Mouse (Mus musculus): ENCODE data around the gene Mpeg1.

Mpeg1 gene

DNA sequence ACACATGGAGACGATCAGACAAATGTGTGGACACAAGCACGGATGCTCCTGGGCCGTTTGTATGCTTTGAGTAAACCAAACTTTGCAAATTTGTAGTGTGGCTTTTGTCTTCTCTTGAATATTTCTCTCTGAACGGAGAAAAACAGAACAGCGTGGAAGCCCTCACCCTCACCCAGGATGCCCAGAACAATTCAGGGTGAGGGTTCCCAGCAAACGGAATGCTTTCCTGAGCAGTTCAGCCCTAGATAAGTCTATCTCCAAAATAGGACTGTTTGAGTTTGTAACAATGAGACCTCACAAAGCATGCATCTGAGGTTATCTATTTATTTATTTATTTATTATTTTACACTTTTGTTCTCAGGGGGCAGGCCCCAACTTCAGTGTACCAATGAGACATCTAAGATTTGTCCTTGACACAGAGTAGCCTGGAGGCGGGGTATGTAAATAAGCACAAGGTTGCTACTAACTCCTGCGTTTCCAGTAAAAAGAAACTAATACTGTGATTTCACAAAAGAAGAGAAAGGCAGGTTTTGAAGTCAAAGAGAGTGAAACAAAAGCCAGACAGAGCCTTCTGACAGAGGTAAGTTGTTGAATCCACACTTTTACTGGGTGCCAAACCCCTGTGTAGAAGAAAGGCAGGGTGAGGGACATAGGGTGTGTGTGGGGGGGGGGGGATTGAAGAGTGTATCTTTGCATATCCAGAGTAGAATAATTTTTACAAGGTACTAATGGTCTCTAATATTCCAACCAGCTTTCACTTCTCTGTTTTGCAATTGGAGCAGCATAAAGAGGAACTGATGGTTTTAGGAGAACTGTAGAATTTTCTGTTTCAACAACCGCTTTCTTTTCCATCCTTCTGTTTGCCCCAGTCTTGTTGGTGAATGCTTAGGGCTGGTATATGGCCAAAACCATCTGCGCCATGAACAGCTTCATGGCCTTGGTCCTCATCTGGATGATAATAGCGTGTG, at the start of gene Mpeg1:
Gene Mpeg1 (plus strand): TSS at position 498 of the 968 bp plus-strand sequence.
- DNase-seq (ENCODE audit: low spot score) = no peak

DNA sequence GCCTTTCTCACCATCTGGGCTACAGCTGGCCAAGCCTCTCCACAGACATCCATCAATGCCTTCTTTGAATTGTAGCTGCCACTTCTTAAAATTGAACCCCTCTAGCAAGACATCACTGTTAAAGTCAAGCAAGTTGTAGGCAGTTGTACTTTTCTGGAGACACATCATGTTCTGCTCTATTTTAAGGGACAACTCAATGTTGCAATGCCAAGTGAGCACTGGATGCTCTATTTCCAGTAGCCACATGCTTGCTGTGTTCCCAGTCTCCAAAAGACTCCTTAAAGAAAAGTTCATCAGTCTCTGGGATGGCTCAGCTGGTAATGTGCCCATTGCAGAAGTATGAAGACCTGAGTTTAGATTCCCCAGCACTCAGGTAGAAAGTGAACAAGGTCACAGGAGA, 46.8 kb upstream of the Mpeg1 start:
- no peak for DNase-seq (ENCODE audit: low spot score)

DNA sequence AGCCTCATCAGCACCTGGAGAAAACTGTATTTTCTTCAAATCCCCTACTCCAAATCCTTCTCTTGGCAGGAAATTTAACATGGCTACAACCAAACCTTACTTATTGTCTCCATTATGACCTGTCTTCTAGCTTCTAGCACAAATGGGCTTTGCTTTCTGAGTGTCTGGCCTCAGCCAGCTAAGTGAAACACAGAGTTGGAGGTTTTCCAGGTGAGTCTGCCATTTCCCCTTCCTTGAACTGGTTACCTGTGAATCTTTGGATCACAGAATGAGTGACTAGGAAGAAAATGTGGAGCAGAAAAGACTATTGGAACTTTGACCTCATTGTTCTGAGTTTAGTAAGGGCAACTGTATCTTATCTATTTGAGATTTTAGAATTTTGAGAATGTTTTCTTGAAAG, 43.2 kb upstream of the Mpeg1 start, which contains the start of gene Olfr1441:
Gene Olfr1441 (plus strand): TSS at position 73 of the 400 bp plus-strand sequence.
- DNase-seq (ENCODE audit: low spot score) = no peak

DNA sequence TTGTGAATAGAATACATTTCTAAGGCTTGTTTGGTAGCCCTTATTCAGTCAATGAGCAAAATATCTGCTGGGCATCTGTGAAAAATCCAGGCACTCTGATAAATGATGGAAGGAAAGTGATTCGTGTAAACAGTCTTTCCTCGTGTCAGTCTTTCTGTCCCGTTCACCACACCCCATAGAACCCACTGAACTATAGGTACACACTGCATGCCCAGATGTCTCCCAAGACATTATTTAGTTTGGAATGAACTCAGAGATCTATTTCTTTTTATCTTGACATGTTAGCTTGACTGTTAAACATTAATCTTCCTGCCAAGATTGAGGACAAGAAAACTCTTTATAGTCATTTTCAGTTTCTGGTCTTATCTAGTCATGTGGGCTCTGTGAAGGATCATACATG, 42.3 kb upstream of the Mpeg1 start:
- no peak for DNase-seq (ENCODE audit: low spot score)

DNA sequence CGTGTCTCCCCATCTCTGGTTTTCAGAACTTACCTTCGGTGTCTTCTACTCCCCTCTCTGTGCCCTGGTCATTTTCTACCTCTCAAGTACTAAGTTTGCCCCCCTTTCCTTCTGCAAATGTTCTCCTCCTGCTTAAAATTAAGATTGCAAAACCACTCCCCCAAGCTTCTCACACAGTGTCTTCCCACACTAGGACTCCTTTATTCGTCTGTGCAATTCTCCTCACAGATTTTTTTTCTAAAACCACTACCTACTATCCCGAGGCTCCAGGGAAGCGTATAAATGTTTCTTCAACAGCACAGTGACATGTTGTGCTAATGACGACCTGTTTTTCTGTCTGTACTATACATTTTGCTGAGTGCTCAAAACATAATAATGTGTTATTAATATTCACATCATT, 40.0 kb upstream of the Mpeg1 start:
- DNase-seq (ENCODE audit: low spot score) = no peak

DNA sequence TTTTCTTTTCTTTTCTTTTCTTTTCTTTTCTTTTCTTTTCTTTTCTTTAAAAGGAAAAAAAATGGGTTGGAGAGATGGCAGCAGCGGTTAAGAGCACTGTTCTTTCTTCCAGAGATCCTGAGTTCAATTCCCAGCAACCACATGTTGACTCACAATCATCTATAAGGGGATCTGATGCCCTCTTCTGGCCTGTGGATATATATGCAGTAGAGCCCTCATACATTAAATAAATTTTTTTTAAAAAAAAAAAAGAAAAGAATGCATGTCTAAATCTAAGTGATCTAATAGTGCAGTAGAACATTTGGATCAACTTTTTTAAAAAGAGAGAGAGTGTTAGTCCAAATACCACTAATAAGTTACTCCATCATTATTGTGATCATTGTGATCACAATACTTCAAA, 38.9 kb upstream of the Mpeg1 start:
- DNase-seq (ENCODE audit: low spot score) = no peak

DNA sequence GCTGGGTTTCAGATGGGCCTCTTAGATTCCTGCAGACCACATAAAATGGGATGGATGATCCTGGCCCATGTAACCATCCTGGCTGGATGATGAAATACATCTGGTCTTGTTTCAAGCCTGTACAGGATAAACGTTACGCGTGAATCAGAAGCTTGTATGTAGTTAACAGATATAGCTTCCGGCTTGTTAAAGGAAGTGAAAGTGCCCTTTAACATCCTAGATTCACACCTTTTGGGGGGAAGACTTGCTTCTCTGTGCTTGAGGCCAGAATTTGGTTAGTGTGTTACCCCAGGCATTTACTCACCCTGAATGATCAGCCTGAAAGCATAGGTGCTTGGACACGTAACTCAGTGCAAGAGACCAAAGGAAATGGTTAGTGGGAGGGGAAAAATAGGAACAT, 33.5 kb upstream of the Mpeg1 start:
- DNase-seq (ENCODE audit: low spot score) = no peak

DNA sequence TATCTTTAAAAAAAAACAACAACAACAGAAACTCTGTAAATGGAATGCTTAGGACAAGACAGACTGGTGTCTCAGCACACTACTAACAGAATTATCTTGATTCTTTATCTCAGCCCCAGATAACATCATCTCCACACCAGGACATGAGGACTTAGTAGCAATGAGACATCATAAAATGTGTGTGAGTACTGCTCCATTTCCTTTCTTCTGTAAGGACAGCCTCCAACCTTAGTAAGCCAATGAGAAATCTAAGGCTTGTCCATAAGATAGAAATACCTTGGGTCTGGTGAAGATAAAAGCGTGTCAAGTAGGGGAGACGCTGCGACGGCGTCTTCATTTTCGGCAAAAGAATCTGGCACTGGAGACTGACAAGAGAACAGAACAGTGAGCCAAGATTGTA, 33.0 kb upstream of the Mpeg1 start, which contains the start of gene Pfpl:
Gene Pfpl (plus strand): TSS at position 301 of the 400 bp plus-strand sequence.
- DNase-seq (ENCODE audit: low spot score) = no peak

DNA sequence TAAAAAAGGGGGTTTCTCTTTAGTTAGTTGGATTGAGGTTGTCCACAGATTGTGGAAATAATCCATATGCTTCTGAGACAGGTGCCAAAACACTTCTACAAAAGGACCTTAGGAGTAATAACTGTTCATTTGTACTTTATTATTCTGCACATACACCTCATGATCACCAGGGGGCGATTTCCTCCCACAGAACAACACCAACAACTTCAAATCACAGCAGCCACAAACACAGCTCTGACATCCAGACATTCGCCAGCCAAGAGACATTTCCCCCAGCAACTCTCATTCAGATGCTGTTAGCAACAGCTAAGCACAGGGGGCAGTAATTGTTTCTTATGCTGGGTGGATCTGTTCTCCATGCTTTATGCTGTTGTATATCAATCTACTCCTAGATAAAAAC, 27.5 kb upstream of the Mpeg1 start:
- no peak for DNase-seq (ENCODE audit: low spot score)

DNA sequence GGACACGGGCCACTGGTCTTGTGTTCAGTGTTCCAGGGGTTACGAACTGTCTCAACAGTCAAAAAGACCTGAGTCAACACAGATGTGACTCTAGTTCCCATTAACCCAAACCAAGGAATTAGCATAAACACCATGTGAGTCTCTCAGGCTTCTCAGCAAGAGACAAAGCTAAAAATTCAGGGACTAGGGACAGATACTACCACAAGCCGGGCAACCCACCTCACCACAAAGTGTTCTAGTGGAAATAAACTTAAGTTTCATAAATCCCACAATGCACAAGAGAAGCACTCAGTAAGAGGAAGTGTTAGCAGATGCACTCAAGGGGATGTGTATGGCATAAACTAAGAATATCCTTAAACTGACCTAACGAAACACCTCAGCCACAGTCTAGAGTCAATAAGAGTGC, 25.6 kb upstream of the Mpeg1 start:
- DNase-seq (ENCODE audit: low spot score) = no peak

DNA sequence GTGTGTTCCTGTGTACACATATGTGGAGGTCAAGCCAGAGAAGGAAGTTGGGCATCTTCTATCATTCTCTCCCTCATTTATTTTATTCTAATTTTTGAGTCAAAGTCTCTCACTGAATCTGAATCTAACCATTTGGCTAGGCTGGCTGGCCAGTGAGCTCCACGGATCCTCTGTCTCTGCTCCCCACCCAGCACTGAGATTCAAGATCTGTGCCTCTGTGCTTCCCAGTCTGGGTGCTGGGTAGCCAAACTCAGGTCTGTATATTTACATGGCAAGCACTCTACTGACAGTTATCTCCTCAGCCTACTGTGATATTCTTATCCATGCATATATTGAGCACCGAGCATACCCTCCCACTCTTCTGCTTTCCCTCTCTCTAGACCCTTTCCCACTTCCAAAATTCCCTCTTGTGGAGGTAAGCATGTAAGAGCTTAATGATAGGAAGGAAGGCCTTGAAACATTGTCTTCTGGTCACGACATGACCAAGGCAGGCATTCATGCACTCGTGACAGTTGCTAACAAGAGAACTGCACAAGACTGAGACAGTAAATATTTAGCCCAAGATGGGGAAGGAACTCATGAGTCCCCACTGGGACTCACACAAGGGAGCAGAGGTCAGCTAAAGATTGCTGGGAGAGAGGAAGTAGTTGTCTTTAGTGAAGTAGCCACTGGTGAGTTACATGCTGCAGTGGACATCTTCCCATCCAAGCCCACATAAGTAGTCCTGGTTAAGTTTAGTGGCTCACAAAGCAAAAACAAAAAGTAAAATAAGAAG, 24.6 kb upstream of the Mpeg1 start:
- DNase-seq (ENCODE audit: low spot score) = no peak

DNA sequence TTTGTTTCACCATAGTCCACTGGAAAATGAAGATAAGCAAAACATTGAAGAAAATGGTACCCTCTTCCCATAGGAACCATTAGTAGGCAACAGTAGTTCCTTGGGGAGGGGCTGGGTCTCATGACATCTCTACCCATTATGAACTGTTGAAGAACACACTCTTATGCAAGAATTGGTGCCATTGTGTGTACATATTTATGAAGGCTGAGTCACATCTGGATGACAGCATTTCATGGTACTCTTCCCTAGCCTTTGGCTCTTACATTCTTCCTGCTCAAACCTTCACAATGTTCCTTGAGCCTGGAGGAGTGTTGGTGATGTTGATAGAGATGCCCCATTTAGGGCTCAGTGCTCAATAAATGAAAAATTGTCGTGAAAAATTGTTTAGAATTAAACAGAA, 21.0 kb upstream of the Mpeg1 start:
- no peak for DNase-seq (ENCODE audit: low spot score)

DNA sequence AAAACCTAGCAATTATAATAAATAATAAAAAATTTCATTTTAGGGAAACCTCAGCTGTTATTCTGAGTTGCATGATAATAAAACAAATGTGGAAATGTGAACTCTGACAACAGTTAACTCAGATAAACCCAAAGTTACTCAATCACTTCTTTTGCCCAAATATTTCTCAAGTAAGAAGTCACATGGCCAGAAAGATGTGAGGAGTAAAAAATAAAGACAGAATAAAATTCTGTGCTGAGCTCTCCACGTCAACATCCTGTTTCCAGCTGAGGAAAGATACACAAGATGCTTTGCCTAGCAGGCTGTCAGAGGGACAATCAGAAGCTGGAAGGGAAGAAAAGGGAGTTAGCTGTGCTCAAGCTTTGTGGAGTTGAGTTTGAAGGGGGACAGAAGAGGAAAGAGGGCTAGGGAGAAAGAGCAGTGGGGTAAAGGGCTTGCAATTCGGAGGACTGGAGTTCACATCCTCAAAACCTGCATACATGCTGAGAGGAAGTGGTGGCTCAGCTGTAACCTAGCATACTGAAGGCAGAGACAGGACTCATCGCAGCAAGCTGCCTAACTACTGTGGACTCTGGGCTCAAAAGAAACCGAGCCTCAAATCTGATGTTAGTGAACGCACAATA, 20.4 kb upstream of the Mpeg1 start:
- no peak for DNase-seq (ENCODE audit: low spot score)

DNA sequence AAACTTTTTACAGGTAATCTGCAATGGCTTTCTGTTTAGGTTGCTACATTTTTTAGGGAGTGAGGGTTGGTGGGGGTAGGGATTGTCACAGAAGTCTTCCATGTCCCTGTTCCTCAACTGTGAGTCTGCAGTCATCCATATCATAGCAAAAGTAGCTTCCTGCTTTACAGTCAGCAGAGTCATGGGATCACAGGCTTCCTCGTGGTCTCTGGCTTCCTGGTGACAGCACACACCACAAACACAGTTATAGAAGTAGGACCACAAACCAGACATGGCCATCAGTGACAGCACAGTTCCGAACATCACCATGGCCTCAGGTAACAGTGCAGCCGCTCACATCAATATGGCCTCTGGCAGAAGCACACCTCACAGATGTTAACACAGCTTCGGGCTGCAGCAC, 18.0 kb upstream of the Mpeg1 start:
- no peak for DNase-seq (ENCODE audit: low spot score)

DNA sequence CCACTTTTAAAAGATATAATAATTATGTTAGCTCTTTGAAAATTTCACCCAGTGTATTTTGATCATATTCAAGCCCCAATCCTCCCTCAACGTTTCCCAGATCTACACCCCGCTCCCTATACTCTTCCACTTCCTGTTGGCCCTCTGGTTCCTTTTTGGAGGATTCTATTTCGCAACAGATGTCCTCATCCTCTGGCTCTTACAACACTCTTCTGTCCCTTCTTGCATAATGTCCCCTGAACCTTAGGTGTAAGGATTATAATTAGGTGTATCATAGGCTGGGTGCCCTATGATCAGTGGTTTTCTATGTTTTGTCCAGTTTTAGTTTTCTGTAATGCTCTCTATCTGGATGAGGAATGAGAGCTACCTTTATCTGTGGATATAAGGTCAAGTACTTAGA, 15.6 kb upstream of the Mpeg1 start:
- no peak for DNase-seq (ENCODE audit: low spot score)

DNA sequence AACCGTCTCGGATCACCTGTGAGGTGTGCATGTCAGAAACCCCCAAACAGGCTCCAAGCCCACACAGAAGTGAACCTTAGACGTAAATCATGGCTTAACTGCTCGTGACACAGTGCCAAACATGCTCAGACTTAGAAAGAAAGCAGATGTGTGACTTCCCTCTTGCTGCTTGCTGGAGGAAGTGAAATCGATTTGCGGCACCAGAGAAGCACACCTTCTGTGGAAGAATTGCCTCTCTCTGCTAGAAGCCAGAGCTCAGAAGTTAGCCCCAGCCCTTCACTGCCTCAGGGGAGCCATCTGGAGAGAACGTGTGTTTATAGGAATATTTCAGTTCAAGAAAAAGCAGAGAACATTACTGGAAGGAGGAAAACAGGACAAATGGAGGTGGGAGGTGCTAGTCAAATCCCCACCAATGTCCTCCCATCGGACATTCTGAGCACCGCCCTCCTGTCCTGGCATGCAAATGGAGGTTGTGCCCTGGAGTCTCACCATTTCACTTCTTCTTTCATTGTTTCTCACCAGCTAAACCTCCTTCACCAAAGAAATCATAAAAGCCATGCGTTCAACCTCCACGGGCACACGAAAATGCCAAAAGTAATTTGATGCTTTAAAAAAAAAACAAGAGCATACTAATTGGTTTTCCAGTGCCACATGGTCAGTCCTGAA, 3.0 kb upstream of the Mpeg1 start:
- DNase-seq (ENCODE audit: low spot score) = peak; percentile 44

DNA sequence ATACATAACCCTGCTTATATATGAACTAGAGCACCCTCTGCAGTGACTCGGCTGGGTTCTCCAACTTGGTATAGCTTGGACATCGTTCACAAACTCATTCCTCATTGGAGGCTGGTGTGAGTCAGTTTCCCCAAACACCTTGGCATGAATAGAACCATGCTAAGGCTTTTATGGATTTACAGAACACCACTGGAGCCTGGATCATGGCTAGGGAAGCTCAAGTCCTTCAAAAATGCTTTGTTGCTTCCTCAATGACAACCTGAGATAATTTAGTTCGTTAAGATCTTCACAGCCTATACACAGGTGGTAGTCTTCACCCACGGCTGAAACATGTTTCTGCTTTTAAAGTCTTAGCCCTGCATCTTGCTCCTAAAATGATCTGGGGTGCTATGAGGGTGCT, 1.1 kb upstream of the Mpeg1 start:
- DNase-seq (ENCODE audit: low spot score) = no peak

DNA sequence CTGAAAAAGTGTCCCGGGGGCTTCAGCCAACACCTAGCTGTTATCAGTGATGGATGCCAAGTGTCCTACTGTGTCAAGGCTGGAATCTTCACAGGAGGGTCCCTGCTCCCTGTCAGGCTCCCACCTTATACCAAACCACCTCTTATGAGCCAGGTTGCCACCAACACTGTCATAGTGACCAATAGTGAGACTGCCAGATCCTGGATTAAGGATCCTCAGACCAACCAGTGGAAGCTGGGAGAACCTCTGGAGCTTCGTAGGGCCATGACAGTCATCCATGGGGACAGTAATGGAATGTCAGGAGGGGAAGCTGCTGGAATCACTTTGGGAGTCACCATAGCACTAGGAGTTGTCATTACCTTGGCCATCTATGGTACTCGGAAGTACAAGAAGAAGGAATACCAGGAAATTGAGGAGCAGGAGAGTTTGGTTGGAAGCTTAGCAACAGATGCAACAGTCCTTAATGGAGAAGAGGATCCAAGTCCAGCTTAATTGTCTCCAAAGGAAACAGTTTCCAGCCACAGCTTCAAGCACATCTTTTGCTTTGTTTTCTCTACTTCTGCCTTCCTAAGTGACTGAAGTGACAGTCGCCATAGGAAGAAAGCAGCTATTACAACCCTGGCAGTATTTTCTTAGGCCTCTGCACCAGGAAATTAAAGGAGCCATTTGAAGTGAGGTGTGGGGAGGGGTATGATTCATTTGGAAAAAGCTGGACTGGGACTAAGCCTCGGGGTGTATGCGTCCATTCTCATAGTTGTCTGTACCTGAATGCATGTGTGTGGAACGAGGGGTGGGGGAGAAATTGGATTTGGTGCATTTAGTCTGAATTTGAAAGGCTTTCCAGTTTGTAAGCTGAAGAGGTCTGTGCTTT, 2.5 kb downstream of the Mpeg1 start:
- no peak for DNase-seq (ENCODE audit: low spot score)

DNA sequence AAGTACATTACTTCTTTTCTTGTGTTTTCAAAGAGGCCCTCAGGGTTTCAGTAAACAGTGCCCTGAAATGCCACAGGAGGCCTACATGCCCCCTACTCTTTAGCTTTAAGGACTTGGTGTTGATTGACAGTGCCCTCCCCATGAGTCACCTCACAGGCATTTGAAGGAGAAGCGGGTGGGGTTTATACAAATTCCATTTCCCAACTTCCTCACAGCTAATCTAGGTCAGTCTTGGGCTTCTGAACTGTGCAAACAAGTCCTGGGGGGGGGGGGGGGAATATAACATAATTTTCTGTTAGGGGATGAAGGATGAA, 3.1 kb downstream of the Mpeg1 start:
- no peak for DNase-seq (ENCODE audit: low spot score)

DNA sequence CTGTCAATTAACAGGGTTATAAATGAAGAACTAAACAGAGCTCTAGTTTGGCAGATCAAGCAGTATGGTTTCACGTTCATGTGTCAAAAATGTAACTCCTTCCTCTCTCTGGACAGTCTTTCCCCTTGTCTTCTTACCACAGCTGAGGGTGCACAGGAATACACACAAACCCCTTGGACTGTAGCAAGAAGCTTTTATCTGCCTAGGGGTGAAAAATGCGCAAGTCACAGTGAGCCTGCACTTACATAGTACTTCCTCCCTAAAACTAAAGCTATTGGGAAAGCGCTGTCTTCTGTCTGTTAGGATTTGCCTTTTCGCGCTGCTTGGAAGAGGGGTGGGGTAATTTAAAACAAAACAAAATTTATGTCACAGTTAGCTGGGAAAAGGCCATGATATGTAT, 3.5 kb downstream of the Mpeg1 start:
- DNase-seq (ENCODE audit: low spot score) = no peak

DNA sequence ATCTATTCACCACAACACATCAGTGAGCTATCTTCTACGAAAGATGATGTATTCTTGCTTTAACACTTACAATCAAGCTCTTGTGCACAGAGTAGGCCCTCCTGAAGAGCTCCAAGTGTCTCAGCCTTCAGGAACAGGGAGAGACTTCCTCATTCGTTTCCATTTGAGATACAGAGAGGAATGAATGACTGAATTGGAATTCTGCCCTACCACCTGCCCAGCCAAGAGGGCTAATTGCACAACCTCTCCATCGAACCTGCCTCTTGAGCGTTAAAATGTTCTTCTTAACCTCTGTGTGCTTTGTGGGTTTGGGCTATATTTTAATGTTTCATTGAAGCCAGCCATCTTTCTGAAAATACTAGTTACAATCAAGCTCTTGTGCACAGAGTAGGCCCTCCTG, 4.1 kb downstream of the Mpeg1 start:
- no peak for DNase-seq (ENCODE audit: low spot score)
